Mouse (Mus musculus) thymus, adult 2 months (tissue): ENCODE data around the gene Nptx2. TPM values are rescaled to one million over a fixed set of nuclear protein-coding genes. Genes with fewer than 3 reads are reported as not detected.

Experiments
- DNase-seq: peaks from one replicate; pipeline ENCODE4 v3.0.0; 2021
- H3K27ac ChIP-seq: fragments of 200-500 bp; 2 replicates; pipeline ENCODE4 v1.5.1; 2012; ENCODE audit warnings: low read length, control low read depth; ENCODE audit not compliant: control insufficient read depth, insufficient read depth
- H3K27me3 ChIP-seq: fragments of 200-500 bp; 2 replicates; pipeline ENCODE4 v1.6.1; 2012; ENCODE audit warnings: mild to moderate bottlenecking, low read length, moderate library complexity, mixed read lengths; ENCODE audit not compliant: control insufficient read depth, insufficient read depth
- H3K36me3 ChIP-seq: fragments of 200-500 bp; 2 replicates; pipeline ENCODE4 v1.6.1; 2012; ENCODE audit warnings: mild to moderate bottlenecking, low read length, moderate library complexity; ENCODE audit not compliant: control insufficient read depth, insufficient read depth
- H3K4me1 ChIP-seq: fragments of 200-500 bp; replicated peaks from 2 replicates; pipeline ENCODE4 v1.6.1; 2012; ENCODE audit warnings: low read length; ENCODE audit not compliant: control insufficient read depth, insufficient read depth
- H3K4me3 ChIP-seq: fragments of 200-500 bp; 2 replicates; pipeline ENCODE4 v1.5.1; 2012; ENCODE audit warnings: mild to moderate bottlenecking, low read length, control low read depth, moderate library complexity; ENCODE audit not compliant: control insufficient read depth, insufficient read depth
- CTCF ChIP-seq: fragments of 200-500 bp; IDR thresholded peaks from 2 replicates; pipeline ENCODE4 v1.5.1; 2012; ENCODE audit warnings: mild to moderate bottlenecking, control low read depth, low read length, moderate library complexity, borderline replicate concordance; ENCODE audit not compliant: control insufficient read depth, poor library complexity, insufficient read depth; ENCODE audit errors: extremely low read depth
- POLR2A ChIP-seq: fragments of 200-500 bp; IDR thresholded peaks from 2 replicates; pipeline ENCODE4 v1.6.1; 2012; ENCODE audit warnings: mild to moderate bottlenecking, low read length, control low read depth, moderate library complexity; ENCODE audit not compliant: control insufficient read depth, poor library complexity, insufficient read depth; ENCODE audit errors: extremely low read depth
- WGBS: fragments of 180-500 bp; shearing (Covaris S2); methylation state at CpG from one replicate; pipeline ENCODE4 v1.1.7; 2018; 5-methylcytosine and 5-hydroxymethylcytosine counted together
- polyA plus RNA-seq: library from polyadenylated mRNA; depleted of rRNA; stranded (reverse); fragments of >200 nt; gene quantifications from 2 replicates; pipeline ENCODE4 v1.2.3, GENCODE M21; 2012

The Nptx2 gene
- polyA plus RNA-seq, 1 experiment, result 5.0 TPM

- Histone ChIP-seq H3K4me3 (no peak overlapping the region), H3K27me3 (peaks cover 7% of the 10 kb centered on the region), H3K4me1 (no peaks in the 10 kb centered on the region), H3K36me3 (no peaks in the 10 kb centered on the region), H3K27ac (no peak overlapping the region)
- TF ChIP-seq POLR2A, result no peak
- no peak for TF ChIP-seq CTCF
- 12% methylated on average over 34 of the region's 34 CpGs for WGBS
- DNase-seq, result no peak
These were observed 807 bp downstream of the Nptx2 start for GRCm38 (mm10) chr5:144546423-144546995.

GRCm38 (mm10) chr5:144547333-144547878 lies 1.7 kb downstream of the Nptx2 start:
- no peak overlapping the region for H3K27ac ChIP-seq
- WGBS, result 25% methylated on average over 9 of the region's 9 CpGs
- H3K4me1 ChIP-seq, result no peaks in the 10 kb centered on the region
- H3K36me3 ChIP-seq, result no peaks in the 10 kb centered on the region
- DNase-seq, result no peak
- H3K27me3 ChIP-seq, result peaks cover 7% of the 10 kb centered on the region
- TF ChIP-seq CTCF, result no peak
- H3K4me3 ChIP-seq, result no peak overlapping the region

GRCm38 (mm10) chr5:144548079-144548631 lies 2.5 kb downstream of the Nptx2 start:
- Histone ChIP-seq H3K27me3 (peaks cover 7% of the 10 kb centered on the region), H3K36me3 (no peaks in the 10 kb centered on the region), H3K27ac (no peak overlapping the region), H3K4me3 (no peak overlapping the region), H3K4me1 (no peaks in the 10 kb centered on the region)
- TF ChIP-seq POLR2A, result no peak
- TF ChIP-seq CTCF, result no peak
- no peak for DNase-seq
- 31% methylated on average over 21 of the region's 21 CpGs for WGBS

- TF ChIP-seq CTCF (no peak), POLR2A (no peak)
- no peak overlapping the region for H3K4me3 ChIP-seq
- no peak overlapping the region for H3K27ac ChIP-seq
- H3K27me3 ChIP-seq, result peaks cover 7% of the 10 kb centered on the region
- DNase-seq, result no peak
- WGBS, result 84% methylated on average over 9 of the region's 9 CpGs
- no peaks in the 10 kb centered on the region for H3K4me1 ChIP-seq
- no peaks in the 10 kb centered on the region for H3K36me3 ChIP-seq
These were observed 4.3 kb downstream of the Nptx2 start for GRCm38 (mm10) chr5:144550003-144550402.

GRCm38 (mm10) chr5:144550622-144551137 lies 5.0 kb downstream of the Nptx2 start:
- TF ChIP-seq POLR2A (no peak), CTCF (no peak)
- no peak overlapping the region for H3K27ac ChIP-seq
- H3K27me3 ChIP-seq, result peaks cover 7% of the 10 kb centered on the region
- no peaks in the 10 kb centered on the region for H3K36me3 ChIP-seq
- H3K4me1 ChIP-seq, result no peaks in the 10 kb centered on the region
- H3K4me3 ChIP-seq, result no peak overlapping the region
- WGBS, result 55% methylated on average over 5 of the region's 5 CpGs
- DNase-seq, result no peak

GRCm38 (mm10) chr5:144556710-144557109 lies 11.0 kb downstream of the Nptx2 start:
- 49% methylated on average over 10 of the region's 10 CpGs for WGBS
- H3K36me3 ChIP-seq, result no peaks in the 10 kb centered on the region
- no peak overlapping the region for H3K27ac ChIP-seq
- no peak overlapping the region for H3K4me3 ChIP-seq
- H3K4me1 ChIP-seq, result no peaks in the 10 kb centered on the region
- no peak for DNase-seq
- TF ChIP-seq CTCF (no peak), POLR2A (no peak)
- no peaks in the 10 kb centered on the region for H3K27me3 ChIP-seq

- H3K4me3 ChIP-seq, result no peak overlapping the region
- H3K4me1 ChIP-seq, result no peaks in the 10 kb centered on the region
- H3K36me3 ChIP-seq, result no peaks in the 10 kb centered on the region
- H3K27me3 ChIP-seq, result no peaks in the 10 kb centered on the region
- no peak overlapping the region for H3K27ac ChIP-seq
- no peak for DNase-seq
- TF ChIP-seq CTCF, result no peak
- TF ChIP-seq POLR2A, result no peak
- WGBS, result 76% methylated on average over 8 of the region's 8 CpGs
These were observed 11.7 kb downstream of the Nptx2 start for GRCm38 (mm10) chr5:144557363-144557762.
